Mouse (Mus musculus) neutrophil, adult 59 days (primary cell): ENCODE data around the gene Myadm. TPM values are rescaled to one million over a fixed set of nuclear protein-coding genes. Genes with fewer than 3 reads are reported as not detected.

ENCODE experiments used
- total RNA-seq, 2 experiments: library from RNA; stranded (reverse); gene quantifications; 1 replicate in 1 of 2; 2 replicates in 1 of 2; pipeline ENCODE4 v1.2.4; 2023

The Myadm gene
- total RNA-seq = 100 to 1,000 TPM; 159 to 179 TPM

DNA sequence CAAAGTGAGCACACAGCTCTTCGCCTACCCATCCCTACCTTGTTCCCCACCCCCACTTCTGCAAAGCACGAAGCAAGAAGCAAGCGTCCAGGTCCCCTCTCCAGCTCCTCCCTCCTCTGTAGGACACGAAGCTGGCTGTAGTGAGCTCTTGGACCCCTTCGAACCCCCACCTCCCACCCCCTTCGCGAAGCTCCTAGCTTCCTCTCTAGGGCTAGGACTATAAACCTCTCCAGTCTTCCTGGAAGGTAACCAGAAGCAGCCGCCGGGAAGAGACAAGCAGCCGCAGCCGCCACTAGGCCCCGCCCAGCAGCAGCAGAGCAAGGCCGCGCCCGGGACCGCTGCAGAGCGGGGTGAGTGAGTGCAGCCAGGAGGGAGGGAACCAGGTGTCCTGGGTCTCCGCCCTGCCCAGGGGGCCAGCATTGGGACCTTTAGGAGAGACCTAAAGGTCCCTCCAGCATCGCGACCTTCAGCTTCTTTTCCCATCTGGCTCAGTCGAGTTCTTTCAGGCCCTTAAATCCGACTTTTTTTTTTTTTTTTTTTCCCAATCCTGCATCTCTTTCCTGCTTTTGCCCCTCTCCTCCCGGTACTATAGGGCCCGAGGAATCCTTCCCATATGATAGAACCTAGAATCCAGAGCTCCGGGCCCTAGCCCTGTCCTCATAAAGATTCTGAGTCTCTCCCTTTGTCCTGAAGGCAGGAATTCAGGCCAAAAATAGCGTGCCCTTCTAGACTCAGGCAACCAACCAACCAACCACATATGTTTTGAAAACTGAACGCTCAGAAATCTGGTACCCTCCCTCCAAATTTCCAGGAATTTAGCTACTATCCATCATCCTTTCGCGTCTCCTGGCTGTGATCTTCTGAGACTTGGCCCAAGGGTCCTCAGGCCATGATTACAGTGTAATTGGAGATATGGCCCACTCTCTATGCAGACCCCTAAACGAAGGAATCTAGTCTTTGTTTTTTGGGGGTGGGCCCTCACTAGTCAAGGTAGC is at the start of gene Myadm, which contains the start of gene Prkcg:
Gene Myadm (plus strand): TSS at position 105 of the 995 bp plus-strand sequence.
Gene Prkcg (plus strand): TSS at position 204 of the 995 bp plus-strand sequence.

DNA sequence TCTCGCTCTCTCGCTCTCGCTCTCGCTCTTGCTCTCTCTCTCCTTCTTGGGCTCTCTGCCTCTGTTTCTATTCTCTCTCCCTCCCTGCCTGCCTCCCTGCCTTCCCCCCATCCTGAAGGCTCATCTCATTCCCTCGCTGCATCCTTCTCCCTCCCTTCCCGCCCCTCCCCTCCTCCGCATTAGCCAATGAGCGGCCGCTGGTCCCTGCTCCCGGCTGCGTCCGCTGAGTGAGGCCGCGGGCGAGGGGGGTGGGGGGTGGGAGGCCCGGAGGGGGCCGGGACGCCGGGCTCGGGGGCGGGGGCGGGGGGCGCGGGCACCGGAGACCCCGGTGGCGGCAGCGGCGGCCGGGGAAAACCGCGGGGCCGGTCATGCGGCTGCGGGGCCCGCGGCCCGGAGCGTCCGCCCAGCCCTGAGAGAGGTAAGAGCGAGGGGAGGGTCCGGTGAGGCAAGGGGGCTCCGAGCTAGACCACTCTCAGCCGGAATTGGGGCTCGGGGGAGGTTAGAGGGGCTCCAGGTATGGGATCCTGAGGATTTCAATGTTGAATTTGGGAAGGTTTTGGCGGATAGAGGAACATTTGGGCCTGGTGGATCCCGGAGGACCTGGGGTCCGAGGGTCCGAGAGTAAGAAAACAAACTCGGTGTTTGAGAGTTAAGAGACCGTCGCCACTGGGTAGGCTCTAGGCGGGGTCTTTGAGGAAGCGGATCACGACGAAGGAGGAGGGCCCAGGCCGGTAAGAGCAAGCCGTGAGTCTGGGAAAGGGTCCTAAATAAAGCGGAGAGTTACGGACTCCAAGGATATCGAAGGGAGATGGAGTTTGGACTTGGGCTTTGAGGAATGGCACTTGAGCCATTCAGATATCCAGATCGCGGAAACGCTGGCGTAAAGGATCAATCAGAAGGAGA is 44.0 kb downstream of the Myadm start, which contains the start of gene Cacng7:
Gene Cacng7 (plus strand): TSS at position 337 of the 903 bp plus-strand sequence.

Other genes starting within 250 kb of the Myadm start
- gene AU018091, start 119.9 kb upstream of the Myadm start, total RNA-seq = not detected
- gene Nlrp12, start 39.3 kb upstream of the Myadm start, total RNA-seq = 10 to 100 TPM; 39.5 to 46.9 TPM
- gene Prkcg, start 99 bp downstream of the Myadm start, total RNA-seq = 1 to 10 TPM; 3.0 to 5.4 TPM
- gene Cacng7, start 43.9 kb downstream of the Myadm start, total RNA-seq = not detected
- under 1 TPM in 1 of 2 experiments, not detected in 1; 0.26 TPM for gene Cacng8, start 101.6 kb downstream of the Myadm start, total RNA-seq
- not detected for gene Cacng6, start 135.1 kb downstream of the Myadm start, total RNA-seq
- gene Tarm1, start 213.5 kb downstream of the Myadm start, total RNA-seq = 10 to 100 TPM; 46.9 to 62.3 TPM